Mouse (Mus musculus): Measurements from ENCODE around the gene Mindy2.

Gene Mindy2

DNA sequence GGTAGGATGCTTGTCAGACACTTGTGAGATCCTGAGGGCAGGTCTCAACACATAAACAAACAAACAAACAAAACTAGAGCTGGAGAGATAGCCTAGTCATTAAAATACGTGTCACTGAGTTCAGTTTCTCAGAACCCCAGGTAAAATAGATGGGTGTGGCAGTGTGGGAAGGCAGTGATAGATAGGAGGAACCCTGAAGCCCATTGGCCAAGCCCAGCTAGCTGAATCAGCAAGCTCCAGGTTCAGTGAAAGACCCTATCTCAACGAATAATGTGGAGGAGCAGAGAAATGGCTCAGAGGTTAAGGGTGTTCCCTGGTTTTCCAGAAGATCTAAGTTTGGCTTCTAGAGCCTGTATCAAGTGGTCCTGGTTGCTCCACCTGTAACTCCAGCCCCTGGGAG is 12.2 kb upstream of the Mindy2 start:
- in situ Hi-C loops (cut with MboI, MseI), result no loop called here

DNA sequence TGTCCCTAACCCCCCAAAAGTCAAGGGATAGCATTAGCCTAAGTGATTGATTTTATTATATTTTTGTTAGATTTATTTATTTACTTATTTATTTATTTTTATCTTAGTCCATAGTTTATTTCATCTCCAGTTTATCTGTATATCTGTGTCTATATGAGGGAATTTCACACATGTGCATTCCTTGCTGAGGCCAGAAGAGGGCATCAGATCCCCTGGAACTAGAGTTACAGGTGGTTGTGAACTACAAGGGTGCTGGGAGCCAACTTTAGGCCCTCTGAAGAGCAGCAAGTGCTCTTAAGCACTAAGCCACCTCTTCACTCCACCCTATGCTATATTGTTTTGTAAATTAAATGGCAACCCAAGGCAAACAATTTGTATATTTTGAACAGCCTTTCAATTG is 11.1 kb upstream of the Mindy2 start:
- in situ Hi-C loops (cut with MboI, MseI), result no loop called here

DNA sequence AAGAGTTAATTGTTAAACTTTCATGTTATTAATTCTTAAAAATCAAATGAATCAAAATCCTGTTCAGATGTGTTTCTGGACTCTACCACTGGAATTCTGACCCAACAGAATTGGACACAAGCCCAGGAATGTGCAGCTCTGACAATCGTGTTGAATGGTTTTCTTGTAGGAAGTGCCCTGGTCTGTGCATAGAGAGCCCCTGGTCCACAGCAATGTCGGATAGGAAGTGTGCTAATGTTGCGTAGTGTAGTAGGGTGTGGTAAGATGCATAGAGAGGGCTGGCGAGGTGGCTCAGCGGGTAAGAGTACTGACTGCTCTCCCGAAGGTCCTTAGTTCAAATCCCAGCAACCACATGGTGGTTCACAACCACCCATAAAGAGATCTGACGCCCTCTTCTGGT is 9.8 kb upstream of the Mindy2 start:
- in situ Hi-C loops (cut with MboI, MseI), result no loop called here

DNA sequence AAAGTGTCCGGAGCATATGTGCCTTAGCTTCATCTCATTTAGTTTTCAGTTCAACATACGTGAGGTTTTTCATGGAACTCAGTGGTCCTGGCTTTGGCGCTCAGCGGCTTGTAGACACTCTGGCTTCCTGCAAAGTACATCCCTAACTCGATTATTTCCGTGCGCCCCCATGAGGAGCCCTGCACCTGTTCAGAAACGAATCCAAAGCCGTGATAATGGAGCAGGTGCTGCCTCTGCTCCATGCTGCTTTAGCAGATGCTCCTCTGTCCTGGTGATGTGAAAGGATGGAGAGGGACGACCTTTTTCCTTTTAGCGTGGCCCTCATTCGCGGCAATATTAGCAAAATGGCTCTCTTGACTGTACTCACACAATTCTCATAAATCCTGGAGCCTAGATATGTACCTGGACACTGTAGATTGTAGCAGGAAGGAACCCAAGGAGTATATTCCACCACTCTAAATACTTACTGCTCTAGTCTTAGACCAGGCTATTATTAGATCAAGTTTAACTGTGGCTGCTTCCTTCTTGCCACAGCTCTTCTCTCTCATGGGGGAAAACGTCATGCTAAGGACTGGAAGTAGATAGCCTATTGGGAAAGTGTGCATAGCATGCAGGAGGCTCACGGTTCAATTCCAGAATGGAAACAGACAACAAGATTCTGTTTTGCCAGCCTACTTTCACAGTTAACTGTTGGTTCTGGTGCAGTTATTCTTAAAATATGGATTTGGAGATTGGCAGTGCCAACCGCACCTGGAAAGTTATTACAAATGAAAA is 8.6 kb upstream of the Mindy2 start:
- in situ Hi-C loops (cut with MboI, MseI), result no loop called here

DNA sequence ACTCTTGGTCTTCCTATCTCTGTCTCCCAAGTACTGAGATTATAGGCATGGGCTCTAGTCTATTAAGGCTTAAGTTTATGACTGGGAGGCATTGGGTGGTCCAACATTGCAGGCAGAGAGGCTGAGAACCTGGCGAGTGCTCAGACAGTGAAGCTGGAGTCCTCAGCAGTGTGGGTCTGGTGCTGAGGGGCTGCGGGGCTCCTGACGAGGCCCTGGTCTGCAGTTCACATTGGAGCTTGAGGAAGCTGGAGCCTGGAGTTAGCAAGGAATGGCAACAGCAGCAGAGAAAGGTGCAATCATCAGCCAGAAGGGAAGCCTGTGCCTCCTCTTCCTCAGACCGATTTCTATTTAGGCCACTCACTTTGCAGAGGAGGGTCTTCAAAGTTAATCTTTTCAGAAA is 7.9 kb upstream of the Mindy2 start:
- in situ Hi-C loops (cut with MboI, MseI), result loop anchor here in 1 of 2 experiments (5.0 kb wide), 1 partner anchor 262 kb away; no protein-coding TSS in a partner anchor

DNA sequence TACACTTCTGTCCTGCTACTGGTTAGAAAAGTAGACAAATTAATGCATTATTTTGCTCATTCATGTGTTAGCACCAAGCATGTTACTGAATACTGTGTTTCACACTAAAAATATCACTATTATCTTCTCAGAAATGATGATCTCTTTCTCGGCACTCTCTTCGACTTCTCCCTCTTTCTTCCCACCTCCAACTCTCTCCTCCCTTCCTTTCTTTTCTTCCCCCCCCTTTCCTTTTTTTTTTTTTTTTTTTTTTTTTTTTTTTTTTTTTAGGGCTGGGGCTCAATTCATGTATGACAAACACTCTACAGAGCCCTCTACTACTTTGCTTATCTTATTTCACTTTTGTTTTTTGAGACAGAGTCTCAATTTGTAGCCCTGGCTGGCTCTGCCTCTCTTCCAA is 1.3 kb upstream of the Mindy2 start:
- in situ Hi-C loops (cut with MboI, MseI), result loop anchor here in 1 of 2 experiments (5.0 kb wide), 1 partner anchor 414 kb away; no protein-coding TSS in a partner anchor

DNA sequence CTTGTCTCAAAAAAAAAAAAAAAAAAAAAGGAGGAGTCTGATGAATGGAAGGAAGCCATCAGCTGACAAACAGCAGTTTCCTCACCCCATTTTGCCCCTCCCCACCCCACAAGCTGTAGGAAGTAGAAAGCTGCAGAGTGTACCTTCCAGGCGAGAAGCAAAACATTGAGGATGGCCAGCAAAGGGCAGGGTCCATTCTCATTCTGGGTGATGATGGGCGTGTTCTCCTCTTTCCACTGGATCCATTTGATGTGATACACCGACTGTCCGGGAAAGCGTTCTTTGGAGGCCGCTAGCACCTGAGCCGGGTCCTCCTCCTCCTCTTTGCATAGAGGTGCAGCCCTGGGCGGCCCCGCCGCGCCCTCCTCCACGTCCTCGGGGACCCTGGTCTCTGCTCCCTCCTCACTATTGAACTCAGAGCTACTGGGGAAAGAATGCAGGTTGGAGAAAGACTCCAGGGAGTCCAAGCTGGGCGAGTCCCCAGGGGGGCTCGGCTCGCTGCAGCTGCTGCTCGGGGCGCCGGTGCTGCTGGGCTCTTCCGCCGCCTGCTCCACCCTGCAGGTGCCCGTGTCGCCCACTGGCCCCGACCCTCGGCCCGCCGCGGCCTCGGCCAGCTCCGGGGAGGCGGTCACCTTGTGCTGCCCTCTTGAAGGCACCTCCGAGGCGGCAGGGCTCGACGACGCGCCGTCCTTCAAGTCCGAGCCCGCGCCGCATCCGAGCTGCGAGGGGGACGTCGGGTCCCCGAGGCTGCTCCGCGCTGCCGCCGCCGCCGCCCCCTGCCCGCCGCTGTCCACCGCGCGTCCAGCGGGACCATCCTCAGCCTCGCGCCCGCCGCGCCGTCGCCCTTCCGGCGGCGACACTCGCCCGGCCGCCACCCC is 605 bp downstream of the Mindy2 start, which contains the start of gene Gm10642:
Gm10642 (plus strand) TSS at position 122 of the 878 bp plus-strand sequence.
- in situ Hi-C loops (cut with MboI, MseI), result loop anchor here in 1 of 2 experiments (5.0 kb wide), 1 partner anchor 416 kb away; no protein-coding TSS in a partner anchor

DNA sequence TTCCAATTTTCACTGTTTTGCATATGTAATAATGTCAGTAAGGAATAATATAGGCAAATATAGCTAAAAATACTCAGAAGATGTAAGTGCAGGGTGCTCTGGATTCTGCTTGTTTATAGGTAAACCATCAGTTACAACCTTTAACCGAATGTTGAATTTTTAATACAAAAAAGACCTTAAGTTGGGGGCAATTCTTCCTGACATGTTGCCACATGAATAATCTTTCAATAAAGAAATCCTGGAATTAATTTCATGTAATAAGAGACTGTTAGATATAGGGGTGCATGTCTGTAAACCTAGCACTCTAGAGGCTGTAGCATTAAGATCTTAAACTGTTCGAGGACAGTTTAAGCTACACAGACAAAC is 1.2 kb downstream of the Mindy2 start:
- in situ Hi-C loops (cut with MboI, MseI), result loop anchor here in 1 of 2 experiments (5.0 kb wide), 1 partner anchor 417 kb away; no protein-coding TSS in a partner anchor

DNA sequence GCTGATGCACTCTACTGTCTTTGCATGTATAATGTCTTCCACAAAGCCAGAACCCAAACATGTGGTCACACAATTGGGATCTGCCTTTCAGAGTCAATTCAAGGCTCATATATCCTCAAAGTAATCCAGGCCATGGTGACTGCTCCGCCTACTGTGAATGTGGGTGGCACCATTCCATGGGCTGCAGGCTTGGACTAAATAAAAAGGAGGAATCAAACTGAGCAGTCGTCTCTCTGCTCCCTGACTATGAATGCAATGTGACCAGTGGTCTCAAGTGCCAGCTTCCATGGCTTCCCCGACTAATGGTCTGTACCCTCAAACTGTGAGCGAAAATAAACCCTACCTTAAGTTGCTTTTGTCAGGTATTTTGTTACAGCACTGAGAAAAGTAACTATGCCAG is 2.5 kb downstream of the Mindy2 start:
- in situ Hi-C loops (cut with MboI, MseI), result no loop called here

DNA sequence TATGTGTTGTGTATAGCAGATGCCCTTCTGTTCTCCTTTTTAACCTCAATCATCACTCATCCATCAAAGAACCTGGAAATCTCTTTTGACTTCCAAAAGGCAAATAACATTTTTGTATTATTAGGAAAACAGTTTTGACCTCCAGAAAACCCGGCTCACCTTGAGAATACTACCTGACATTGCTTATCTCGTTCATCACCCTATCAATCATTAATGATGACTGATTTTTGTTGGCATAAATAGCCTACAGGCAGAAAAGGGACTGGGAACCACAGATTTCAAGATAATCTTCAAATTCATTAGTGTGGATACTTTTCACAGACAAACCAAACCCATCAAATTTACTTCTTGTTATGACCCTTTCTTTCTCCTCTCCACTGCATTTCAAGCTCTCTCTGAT is 3.1 kb downstream of the Mindy2 start:
- in situ Hi-C loops (cut with MboI, MseI), result no loop called here

DNA sequence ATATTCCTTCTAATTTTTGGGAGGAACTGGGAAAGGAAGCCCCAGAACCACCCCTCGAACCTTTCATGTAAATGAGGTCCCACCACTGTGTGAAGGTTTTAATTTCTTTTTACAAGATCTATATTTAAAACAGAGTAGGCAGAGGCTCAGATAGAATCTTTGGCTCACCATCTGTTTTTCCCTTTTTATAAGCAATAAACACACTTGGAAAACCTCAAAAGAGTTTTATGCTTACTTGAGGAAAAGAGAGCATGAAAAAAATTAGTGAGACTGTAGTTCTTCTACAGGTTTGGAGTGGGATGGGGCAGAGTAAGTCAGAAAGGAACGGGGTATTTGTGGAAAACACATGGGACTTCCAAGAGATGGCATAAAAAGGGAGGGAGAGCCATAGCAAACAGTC is 4.8 kb downstream of the Mindy2 start:
- in situ Hi-C loops (cut with MboI, MseI), result no loop called here

DNA sequence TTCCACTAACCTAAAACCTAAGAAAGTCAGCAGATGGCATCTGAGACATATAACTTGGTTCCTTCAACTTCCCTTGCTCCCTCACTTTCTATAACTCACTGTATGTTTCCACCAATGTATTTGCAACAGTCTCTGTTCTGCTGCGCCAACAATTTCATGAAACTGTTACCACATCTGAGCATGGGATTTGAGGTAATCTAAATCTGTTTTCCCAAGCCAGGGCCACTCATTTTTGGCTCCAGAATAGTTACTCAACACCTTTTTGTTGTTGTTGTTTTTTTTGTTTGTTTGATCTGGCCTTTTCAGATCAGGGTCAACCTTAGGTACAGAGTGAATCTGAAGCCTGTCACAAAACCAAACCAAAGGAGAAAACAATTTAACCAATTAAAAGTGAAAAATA is 6.0 kb downstream of the Mindy2 start:
- in situ Hi-C loops (cut with MboI, MseI), result no loop called here

DNA sequence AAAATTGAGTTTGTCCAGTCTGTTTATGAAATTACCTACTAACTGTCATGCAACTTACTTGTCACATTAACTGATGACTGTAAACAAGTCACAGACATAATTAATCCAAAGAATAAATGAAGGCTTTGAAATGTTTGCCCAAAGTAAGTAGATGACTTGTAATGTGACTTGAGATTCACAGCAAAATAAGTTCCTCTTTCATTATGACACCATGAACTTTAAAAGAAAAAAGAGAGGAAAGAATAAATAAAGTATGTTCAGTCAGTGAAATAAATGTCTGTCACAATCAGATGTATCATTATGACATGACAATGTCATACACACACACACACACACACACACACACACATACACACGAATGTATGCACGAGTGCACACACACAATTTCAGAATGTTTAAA is 6.7 kb downstream of the Mindy2 start:
- in situ Hi-C loops (cut with MboI, MseI), result no loop called here

DNA sequence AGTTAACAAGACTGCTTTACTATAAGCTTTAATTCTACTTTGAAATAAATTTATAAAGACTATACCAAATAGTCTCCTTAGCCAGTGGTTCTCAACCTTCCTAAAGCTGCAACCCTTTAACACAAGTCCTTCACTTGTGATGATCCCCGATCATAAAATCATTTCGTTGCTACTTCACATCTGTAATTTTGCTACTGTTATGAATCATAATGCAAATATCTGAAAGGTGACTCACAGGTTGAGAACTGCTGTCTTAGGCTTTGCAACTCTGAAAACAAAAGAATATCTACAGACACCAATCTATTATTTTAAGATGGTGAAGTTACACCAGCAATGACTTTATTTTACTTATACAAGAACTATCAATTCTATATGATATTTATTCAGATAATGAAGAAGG is 20.2 kb downstream of the Mindy2 start:
- in situ Hi-C loops (cut with MboI, MseI), result loop anchor here in 1 of 2 experiments (5.0 kb wide), 1 partner anchor 71 kb away; no protein-coding TSS in a partner anchor

DNA sequence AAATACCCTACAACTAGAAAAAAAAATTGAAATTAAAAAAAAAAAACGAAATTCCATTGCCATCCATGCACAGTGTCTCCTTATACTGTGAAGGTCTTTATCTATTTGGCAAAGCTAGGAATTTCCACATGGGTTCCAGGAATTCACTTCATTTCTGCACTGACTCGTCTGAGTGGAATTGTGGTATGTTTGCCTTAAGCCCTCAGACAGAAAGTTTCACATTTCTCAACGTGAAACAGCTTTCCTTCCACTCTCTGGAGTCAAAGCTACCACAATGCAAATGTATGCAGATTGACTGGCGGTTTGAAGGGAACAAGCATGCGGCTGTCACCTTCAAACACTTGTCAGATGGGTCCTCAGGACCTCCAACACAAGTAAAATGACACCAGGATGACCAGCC is 25.3 kb downstream of the Mindy2 start:
- in situ Hi-C loops (cut with MboI, MseI), result no loop called here

DNA sequence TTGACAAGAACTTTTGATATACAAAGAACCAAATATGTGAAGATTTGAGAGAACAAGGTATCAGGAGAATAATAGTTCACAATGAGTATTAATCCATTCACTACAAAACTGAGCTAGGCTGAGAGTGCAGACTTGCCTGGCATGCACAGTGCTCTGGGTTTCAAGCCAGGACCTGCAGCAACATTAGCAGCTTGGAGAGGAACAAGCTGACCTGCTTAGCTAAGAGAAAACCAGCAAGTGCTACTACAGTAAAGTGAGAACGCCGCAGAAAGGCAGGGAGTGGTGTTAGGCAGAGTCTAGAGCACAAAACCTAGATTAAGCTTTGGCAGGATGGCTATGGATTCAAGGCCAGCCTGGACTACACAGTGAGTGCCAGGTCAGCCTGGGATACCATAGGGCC is 27.3 kb downstream of the Mindy2 start:
- in situ Hi-C loops (cut with MboI, MseI), result no loop called here

DNA sequence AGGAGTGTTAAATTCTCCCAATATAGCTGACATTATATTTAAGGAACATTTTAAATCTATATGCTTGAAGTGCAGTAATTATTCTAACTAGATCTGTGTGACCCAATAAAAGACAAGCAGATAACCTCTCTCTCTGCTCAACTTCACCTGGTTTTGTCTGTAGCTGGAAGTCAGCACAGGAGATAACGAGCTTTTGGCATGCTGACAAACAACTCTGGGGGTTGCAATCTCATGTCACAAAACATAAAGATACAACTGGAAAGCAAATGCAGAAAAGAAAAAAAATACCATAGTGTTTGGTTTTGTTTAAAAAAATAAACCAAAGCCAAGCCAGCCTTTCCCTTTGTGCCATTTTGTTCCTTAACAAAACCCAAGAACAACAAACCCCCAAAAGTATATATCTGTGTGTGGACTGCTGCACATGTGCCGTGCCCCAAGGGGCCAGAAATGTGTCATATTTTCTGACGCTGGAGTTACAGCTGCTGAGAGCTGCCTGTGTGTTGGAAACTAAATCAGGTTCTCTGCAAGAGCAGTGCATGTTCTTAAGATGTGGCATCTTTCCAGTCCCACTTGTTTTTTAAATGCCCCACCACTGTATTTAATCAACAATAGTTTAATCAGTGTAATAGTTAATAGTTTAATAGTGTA is 45.8 kb downstream of the Mindy2 start:
- in situ Hi-C loops (cut with MboI, MseI), result no loop called here

DNA sequence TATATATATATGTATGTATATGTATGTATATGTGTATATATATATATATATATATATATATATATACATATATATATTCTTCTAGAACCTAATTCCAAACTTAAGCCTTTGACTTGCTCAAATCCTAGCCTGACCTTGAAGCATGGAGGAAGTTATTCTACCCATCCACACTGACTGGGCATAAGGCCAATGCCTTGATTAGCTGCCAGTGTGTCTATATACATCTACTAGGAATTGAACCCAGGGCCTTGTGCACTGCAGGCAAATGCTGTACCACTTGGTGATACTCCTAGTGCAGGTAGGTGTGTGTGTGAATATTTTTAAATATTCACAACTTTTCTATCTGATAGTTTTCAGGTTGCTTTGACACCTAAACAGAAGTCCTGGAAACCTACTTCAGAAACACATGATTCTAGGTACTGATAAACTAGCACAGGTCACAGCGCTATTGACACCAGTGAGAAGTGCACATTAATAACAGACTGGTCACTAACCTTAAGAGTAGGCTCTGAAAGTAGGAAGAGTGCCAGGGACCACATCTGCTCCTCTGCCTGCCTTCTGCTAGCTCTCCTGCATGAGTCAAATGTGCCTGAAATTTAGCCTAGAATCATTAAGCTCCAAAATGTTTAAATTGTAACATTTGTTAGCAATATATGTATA is 54.7 kb downstream of the Mindy2 start:
- in situ Hi-C loops (cut with MboI, MseI), result no loop called here

DNA sequence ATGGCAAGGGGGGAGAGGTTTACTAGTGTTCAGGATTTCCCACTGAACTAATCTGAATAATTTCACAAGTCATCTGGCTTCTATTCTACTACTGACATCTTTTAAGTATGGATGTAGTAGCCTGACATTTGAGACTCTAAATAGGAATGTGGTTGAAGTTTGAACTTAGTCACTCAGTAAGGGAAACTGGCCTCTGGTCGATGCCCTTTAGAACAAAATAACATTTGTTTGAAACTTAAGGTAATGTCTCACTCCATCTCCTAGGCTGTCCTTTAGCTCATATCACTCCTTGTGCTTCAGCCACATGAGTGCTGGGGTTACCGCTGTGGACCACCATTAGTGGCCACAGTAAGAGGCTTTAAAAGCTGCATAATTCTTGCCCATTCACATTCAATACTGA is 58.7 kb downstream of the Mindy2 start:
- in situ Hi-C loops (cut with MboI, MseI), result no loop called here

DNA sequence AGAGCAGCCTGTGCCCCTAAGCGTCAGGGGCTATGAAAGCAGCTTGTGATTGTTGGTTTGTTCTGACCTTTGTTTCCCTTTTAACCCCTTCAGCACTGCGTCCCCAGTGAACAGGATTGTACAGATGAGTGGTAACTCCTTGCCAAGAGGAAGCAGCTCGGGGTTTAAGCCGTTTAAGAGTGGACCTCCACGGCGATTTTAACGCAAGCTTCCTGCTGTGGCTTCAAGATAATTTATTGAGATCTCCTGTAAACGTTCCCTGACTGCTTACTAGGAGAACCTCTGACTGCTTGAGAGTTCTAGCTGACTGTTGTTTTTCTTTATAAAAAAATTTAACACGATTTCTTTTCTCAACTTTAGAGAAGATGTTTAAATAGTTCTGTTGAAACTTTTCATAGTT is 65.5 kb downstream of the Mindy2 start:
- in situ Hi-C loops (cut with MboI, MseI), result no loop called here

DNA sequence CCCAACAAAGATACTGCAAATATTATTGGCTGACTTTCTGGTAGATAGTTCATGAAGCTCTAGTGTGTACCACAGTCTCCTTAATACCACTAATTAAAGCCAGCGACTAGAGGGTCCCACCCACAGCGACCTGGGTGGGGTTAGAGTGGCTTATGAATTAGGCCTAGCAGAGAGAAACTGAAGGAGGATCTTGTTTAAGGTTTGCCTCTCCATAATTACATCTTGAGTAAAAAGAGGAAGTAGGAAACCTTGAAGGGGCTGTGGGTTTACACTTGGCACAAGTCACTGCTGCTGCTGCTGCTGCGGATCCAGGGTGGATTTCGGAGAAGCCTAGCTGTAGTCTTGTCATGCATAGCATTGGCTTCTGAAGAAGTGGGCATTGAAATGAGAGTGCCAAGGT is 66.2 kb downstream of the Mindy2 start:
- in situ Hi-C loops (cut with MboI, MseI), result no loop called here

Measured in T-helper 17 cell (primary cell).